Mouse (Mus musculus): ENCODE measurements around the gene Zscan10. TPM values are rescaled to one million over a fixed set of nuclear protein-coding genes. Genes with fewer than 3 reads are reported as not detected.
A peak's percentile ranks its signal among the peaks of the same experiment; 100 is the strongest.

The Zscan10 gene
- 0.16 and 0.18 TPM in 2 replicates for polyA plus RNA-seq (2015; fragmentation: Nextera tagmentation; extraction: Ambion mirVana)

GRCm38 (mm10) chr17:23600641-23601622 is at the start of gene Zscan10:
Zscan10 (plus strand) TSS chr17:23600856.
- Histone ChIP-seq H3K9ac (no peak within 1 kb of the TSS), H3K4me1 (peaks cover 20% of the 10 kb centered on the region; the same call in 1 of the 2 replicates), H3K36me3 (no peaks in the 10 kb centered on the region), H3K27ac (peak within 1 kb of the TSS; percentile 92), H3K4me2 (peak within 1 kb of the TSS; percentile 68; the same call in 1 of the 2 replicates), H3K27me3 (no peaks in the 10 kb centered on the region), H3K9me3 (no peaks in the 10 kb centered on the region), H3K4me3 (no peak within 1 kb of the TSS)
- ATAC-seq (ENCODE audit: insufficient number of reproducible peaks, low FRiP score, low TSS enrichment, low read depth), result no peak
- WGBS, result 46% methylated on average over 15 of the region's 15 CpGs

DNA sequence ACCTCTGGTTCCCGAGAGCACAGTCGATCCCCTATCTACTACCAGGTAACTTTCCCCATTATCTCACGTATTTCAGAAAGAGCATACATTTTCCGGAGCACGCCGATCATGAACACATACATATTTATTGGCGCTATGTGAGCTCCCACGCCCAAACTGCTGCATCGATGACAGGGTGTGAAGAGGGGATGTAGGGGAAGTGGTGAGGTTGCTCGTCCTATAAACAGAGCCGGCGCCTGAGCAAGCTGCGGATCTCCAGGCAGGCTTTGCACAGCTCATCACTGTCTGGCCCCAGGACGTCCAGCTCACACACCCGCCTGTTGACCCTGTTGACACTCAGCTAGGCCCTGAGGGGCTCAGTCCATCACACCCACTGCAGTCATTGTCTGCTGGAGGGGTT is 49.8 kb upstream of the Zscan10 start:
- Histone ChIP-seq H3K27ac (peak overlapping the region; percentile 88), H3K36me3 (peaks cover 12% of the 10 kb centered on the region; the same call in 1 of the 2 replicates), H3K4me1 (peaks cover 17% of the 10 kb centered on the region), H3K9ac (peak overlapping the region; percentile 57), H3K4me2 (peak overlapping the region; percentile 68), H3K9me3 (no peaks in the 10 kb centered on the region), H3K4me3 (peak overlapping the region; percentile 66), H3K27me3 (no peaks in the 10 kb centered on the region)
- ATAC-seq (ENCODE audit: insufficient number of reproducible peaks, low FRiP score, low TSS enrichment, low read depth), result no peak
- 2% methylated on average over 15 of the region's 15 CpGs for WGBS

GRCm38 (mm10) chr17:23551416-23551815 is 49.2 kb upstream of the Zscan10 start:
- Histone ChIP-seq H3K4me2 (peak overlapping the region; percentile 68), H3K27ac (peak overlapping the region; percentile 88; the same call in 1 of the 2 replicates), H3K9me3 (no peaks in the 10 kb centered on the region), H3K36me3 (peaks cover 18% of the 10 kb centered on the region), H3K27me3 (no peaks in the 10 kb centered on the region), H3K9ac (peak overlapping the region; percentile 57; the same call in 1 of the 2 replicates), H3K4me1 (peaks cover 17% of the 10 kb centered on the region), H3K4me3 (peak overlapping the region; percentile 66)
- ATAC-seq (ENCODE audit: insufficient number of reproducible peaks, low FRiP score, low TSS enrichment, low read depth), result no peak

DNA sequence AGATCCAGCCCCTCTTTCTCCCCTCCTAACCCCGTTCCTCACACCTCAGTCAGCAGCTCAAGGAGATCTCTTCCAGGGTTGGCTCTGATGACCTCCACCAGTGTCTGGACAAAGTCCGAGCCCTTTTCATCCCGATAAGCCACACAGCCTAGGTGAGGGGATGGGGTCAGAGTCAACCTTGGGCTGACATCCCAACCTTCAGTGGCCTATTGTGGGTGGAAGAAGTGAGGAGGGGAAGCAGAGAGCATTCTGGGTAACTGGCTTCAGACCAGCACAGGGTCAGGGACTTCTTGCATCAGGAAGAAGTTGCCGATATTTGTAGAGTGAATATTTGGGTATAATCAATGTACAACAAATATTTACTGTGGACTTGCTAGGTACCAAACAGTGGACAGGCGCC is 48.7 kb upstream of the Zscan10 start:
- H3K4me3 ChIP-seq, result no peak overlapping the region
- H3K27ac ChIP-seq, result no peak overlapping the region
- H3K9ac ChIP-seq, result no peak overlapping the region
- no peak overlapping the region for H3K4me2 ChIP-seq
- no peaks in the 10 kb centered on the region for H3K27me3 ChIP-seq
- no peaks in the 10 kb centered on the region for H3K9me3 ChIP-seq
- WGBS, result 58% methylated on average over 5 of the region's 5 CpGs
- no peak for ATAC-seq (ENCODE audit: insufficient number of reproducible peaks, low FRiP score, low TSS enrichment, low read depth)
- peaks cover 23% of the 10 kb centered on the region for H3K36me3 ChIP-seq
- H3K4me1 ChIP-seq, result peaks cover 17% of the 10 kb centered on the region

DNA sequence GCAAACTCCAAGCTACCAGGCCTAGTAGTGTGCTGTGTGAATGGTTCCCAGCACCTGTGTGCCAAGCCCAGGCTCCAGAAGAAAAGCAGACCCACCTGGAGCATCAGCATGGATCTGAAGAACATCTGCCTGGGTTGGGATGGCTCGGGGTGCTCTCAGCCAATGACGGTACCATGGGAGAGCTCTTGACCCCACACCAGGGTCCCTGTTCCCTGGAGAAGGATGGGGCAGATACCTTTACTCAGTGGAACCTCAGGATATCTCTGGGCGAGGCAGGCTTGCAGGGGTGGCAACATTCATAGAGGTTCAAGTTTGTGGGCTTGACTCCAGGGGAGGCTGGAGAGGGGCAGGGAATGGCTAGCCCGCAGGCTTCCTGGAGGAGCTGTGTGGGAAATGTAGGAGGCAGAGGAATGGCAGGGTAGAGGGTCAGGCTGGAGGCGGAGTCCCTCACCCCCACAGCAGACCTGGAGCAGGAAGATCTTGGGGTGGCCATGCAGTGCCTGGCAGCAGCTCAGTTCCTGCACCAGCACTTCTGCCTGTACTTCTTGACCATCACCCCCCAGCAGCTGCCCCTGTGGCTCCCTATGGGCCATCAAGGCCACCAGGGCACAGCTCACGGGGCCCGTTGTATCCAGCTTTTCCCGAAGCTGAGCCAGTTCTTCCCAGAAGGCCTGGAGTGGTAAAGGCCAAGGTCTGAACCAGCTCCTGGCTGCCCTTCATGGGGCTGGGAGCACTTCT is 47.6 kb upstream of the Zscan10 start:
- H3K36me3 ChIP-seq, result peaks cover 34% of the 10 kb centered on the region
- H3K9me3 ChIP-seq, result no peaks in the 10 kb centered on the region
- no peak for ATAC-seq (ENCODE audit: insufficient number of reproducible peaks, low FRiP score, low TSS enrichment, low read depth)
- H3K27ac ChIP-seq, result no peak overlapping the region
- no peak overlapping the region for H3K4me3 ChIP-seq
- H3K27me3 ChIP-seq, result no peaks in the 10 kb centered on the region
- no peak overlapping the region for H3K9ac ChIP-seq
- H3K4me1 ChIP-seq, result peaks cover 17% of the 10 kb centered on the region
- no peak overlapping the region for H3K4me2 ChIP-seq
- 83% methylated on average over 8 of the region's 8 CpGs for WGBS

DNA sequence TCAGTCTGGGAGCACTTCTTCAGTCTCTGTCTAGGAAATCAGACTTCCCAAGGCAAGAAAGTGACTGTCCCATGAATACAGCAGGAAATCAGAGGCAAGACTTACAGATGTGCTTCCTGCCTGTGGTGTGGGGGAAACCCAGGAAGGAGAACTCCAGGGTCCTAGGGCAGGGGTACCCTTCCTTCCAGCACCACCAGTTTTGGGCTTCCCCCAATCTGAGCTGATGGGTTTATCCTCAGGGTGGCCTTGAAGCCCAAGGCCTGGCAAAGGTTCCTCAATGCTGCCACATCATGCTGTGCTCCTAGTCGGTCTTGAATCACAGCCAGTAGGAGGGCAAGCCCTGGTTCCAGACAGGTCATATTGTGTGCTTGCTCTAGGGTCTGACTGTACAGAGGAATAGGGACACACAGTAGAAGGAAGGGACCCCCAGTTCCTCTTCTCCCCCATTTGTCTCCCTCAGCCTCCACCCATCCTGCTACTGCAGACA is 47.0 kb upstream of the Zscan10 start:
- ATAC-seq (ENCODE audit: insufficient number of reproducible peaks, low FRiP score, low TSS enrichment, low read depth), result no peak
- Histone ChIP-seq H3K4me3 (no peak overlapping the region), H3K36me3 (peaks cover 39% of the 10 kb centered on the region), H3K9ac (no peak overlapping the region), H3K4me1 (peaks cover 16% of the 10 kb centered on the region), H3K27ac (no peak overlapping the region), H3K27me3 (no peaks in the 10 kb centered on the region), H3K9me3 (no peaks in the 10 kb centered on the region), H3K4me2 (no peak overlapping the region)
- 61% methylated on average over 1 of the region's 1 CpGs for WGBS

GRCm38 (mm10) chr17:23554321-23554720 is 46.3 kb upstream of the Zscan10 start:
- H3K36me3 ChIP-seq, result peaks cover 46% of the 10 kb centered on the region
- H3K4me2 ChIP-seq, result no peak overlapping the region
- no peak overlapping the region for H3K4me3 ChIP-seq
- no peak overlapping the region for H3K27ac ChIP-seq
- no peaks in the 10 kb centered on the region for H3K9me3 ChIP-seq
- peaks cover 11% of the 10 kb centered on the region; the same call in 1 of the 2 replicates for H3K4me1 ChIP-seq
- ATAC-seq (ENCODE audit: insufficient number of reproducible peaks, low FRiP score, low TSS enrichment, low read depth), result no peak
- no peaks in the 10 kb centered on the region for H3K27me3 ChIP-seq
- no peak overlapping the region for H3K9ac ChIP-seq

GRCm38 (mm10) chr17:23555243-23555916 is 45.3 kb upstream of the Zscan10 start:
- Histone ChIP-seq H3K36me3 (peaks cover 48% of the 10 kb centered on the region), H3K9ac (no peak overlapping the region)
- 70% methylated on average over 7 of the region's 7 CpGs for WGBS

DNA sequence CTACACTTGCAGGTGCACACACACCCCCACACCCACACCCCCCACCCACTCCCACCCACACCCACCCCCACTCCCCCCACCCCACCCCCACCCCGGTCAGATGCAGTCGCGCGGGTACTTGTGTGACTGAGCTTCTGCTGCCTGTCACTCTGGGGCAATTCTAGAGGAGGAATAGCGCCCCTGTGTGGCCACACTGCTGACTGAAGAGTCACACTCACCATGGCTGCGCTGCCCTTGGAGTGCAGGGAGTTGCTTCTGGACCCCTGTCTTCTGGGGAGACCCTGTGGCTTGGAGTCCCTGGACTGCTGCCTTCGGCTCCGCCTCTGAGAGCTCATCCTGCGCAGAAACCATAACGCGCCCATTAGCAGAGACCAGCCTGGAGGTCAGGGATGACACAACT is 40.9 kb upstream of the Zscan10 start:
- Histone ChIP-seq H3K4me3 (no peak overlapping the region), H3K4me1 (peaks cover 7% of the 10 kb centered on the region), H3K4me2 (no peak overlapping the region), H3K27me3 (no peaks in the 10 kb centered on the region), H3K36me3 (peaks cover 54% of the 10 kb centered on the region), H3K9me3 (no peaks in the 10 kb centered on the region), H3K27ac (no peak overlapping the region), H3K9ac (no peak overlapping the region)
- WGBS, result 61% methylated on average over 11 of the region's 11 CpGs
- ATAC-seq (ENCODE audit: insufficient number of reproducible peaks, low FRiP score, low TSS enrichment, low read depth), result no peak

More at GRCm38 (mm10) chr17:23555243-23555916, 45.3 kb upstream of the Zscan10 start:
- no peaks in the 10 kb centered on the region for H3K9me3 ChIP-seq
- no peak overlapping the region for H3K27ac ChIP-seq
- no peak overlapping the region for H3K4me2 ChIP-seq
- no peak overlapping the region for H3K4me3 ChIP-seq
- ATAC-seq (ENCODE audit: insufficient number of reproducible peaks, low FRiP score, low TSS enrichment, low read depth), result no peak
- H3K4me1 ChIP-seq, result peaks cover 7% of the 10 kb centered on the region; the same call in 1 of the 2 replicates
- H3K27me3 ChIP-seq, result no peaks in the 10 kb centered on the region

- peak; percentile 94 for ATAC-seq (ENCODE audit: insufficient number of reproducible peaks, low FRiP score, low TSS enrichment, low read depth)
- H3K9me3 ChIP-seq, result no peaks in the 10 kb centered on the region
- WGBS, result under 1% methylated on average over 58 of the region's 59 CpGs
Measured at GRCm38 (mm10) chr17:23563595-23564367, 36.9 kb upstream of the Zscan10 start, which contains the start of gene Zfp213. Zfp213 (minus strand) TSS chr17:23564238.

DNA sequence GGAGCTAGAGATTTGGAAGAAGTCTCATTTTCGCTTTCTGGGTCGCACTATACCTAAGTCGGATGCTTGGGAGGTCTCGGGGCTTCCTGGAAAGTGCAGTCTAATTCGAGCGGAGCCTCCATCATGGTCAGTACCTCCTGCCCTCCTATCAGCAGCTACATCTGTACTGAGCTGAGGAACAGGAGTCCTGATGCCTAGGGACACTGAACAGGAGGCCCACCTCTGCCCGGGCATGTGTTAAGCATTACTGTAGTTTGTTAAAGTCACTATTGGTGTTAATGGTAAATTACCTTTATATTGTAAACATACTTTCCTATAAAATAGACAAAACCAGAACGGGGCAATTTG is 36.3 kb upstream of the Zscan10 start:
- Histone ChIP-seq H3K9ac (peak overlapping the region; percentile 83), H3K4me3 (peak overlapping the region; percentile 60), H3K4me1 (peaks cover 12% of the 10 kb centered on the region), H3K36me3 (peaks cover 9% of the 10 kb centered on the region), H3K9me3 (no peaks in the 10 kb centered on the region), H3K27ac (peak overlapping the region; percentile 95), H3K4me2 (peak overlapping the region; percentile 60), H3K27me3 (no peaks in the 10 kb centered on the region)
- WGBS, result 0% methylated on average over 8 of the region's 8 CpGs
- ATAC-seq (ENCODE audit: insufficient number of reproducible peaks, low FRiP score, low TSS enrichment, low read depth), result peak; percentile 65

More at GRCm38 (mm10) chr17:23563595-23564367, 36.9 kb upstream of the Zscan10 start, which contains the start of gene Zfp213:
- peak within 1 kb of the TSS; percentile 60 for H3K4me3 ChIP-seq
- peaks cover 15% of the 10 kb centered on the region for H3K36me3 ChIP-seq
- peaks cover 12% of the 10 kb centered on the region for H3K4me1 ChIP-seq
- H3K27me3 ChIP-seq, result no peaks in the 10 kb centered on the region
- H3K27ac ChIP-seq, result peak within 1 kb of the TSS; percentile 95
- peak within 1 kb of the TSS; percentile 60 for H3K4me2 ChIP-seq
- peak within 1 kb of the TSS; percentile 83 for H3K9ac ChIP-seq

All from limb, embryonic 15.5 days (tissue).